Mouse (Mus musculus) embryonic facial prominence, embryonic 13.5 days (tissue): ENCODE data around the gene Utp14a. TPM values are rescaled to one million over a fixed set of nuclear protein-coding genes. Genes with fewer than 3 reads are reported as not detected.
"Not testable (repeated sequence)": the region's sequence is repeated elsewhere in the genome, so short reads cannot be mapped to it uniquely, and the experiment has no call there.

Experiments
- ATAC-seq: fragments of 200-750 bp; cut with Nextera tagmentation; 2 replicates; pipeline ENCODE4 v1.8.0; 2017; ENCODE audit warnings: low read depth; ENCODE audit not compliant: insufficient number of reproducible peaks, insufficient read depth, low FRiP score, low TSS enrichment
- H3K27ac ChIP-seq: fragments of 300-500 bp; sonication (generic); 2 replicates; pipeline ENCODE4 v1.5.1; 2015; ENCODE audit warnings: moderate library complexity, mild to moderate bottlenecking, inconsistent platforms
- H3K27me3 ChIP-seq: fragments of 300-500 bp; sonication (generic); 2 replicates; pipeline ENCODE4 v1.6.1; 2015; ENCODE audit warnings: mild to moderate bottlenecking, inconsistent platforms
- H3K36me3 ChIP-seq: fragments of 300-500 bp; sonication (generic); 2 replicates; pipeline ENCODE4 v1.6.1; 2015; ENCODE audit warnings: mild to moderate bottlenecking, inconsistent platforms
- H3K4me1 ChIP-seq: fragments of 300-500 bp; sonication (generic); 2 replicates; pipeline ENCODE4 v1.6.1; 2015; ENCODE audit warnings: inconsistent platforms
- H3K4me2 ChIP-seq: fragments of 300-500 bp; sonication (generic); 2 replicates; pipeline ENCODE4 v1.6.1; 2015; ENCODE audit warnings: moderate library complexity, mild to moderate bottlenecking, inconsistent platforms
- H3K4me3 ChIP-seq: fragments of 300-500 bp; sonication (generic); 2 replicates; pipeline ENCODE4 v1.5.1; 2015; ENCODE audit warnings: mild to moderate bottlenecking, inconsistent platforms
- H3K9ac ChIP-seq: fragments of 300-500 bp; sonication (generic); 2 replicates; pipeline ENCODE4 v1.6.1; 2015; ENCODE audit warnings: mild to moderate bottlenecking, inconsistent platforms
- H3K9me3 ChIP-seq: fragments of 300-500 bp; sonication (generic); 2 replicates; pipeline ENCODE4 v1.6.1; 2016; ENCODE audit warnings: inconsistent platforms
- WGBS: fragments of 180-500 bp; shearing (Covaris S2); methylation state at CpG from one replicate; pipeline ENCODE4 v1.1.7; 2015; ENCODE audit warnings: mixed read lengths; 5-methylcytosine and 5-hydroxymethylcytosine counted together
- polyA plus RNA-seq: library from polyadenylated mRNA; unstranded; fragments of >200 nt; fragmentation: Nextera tagmentation; extraction: Ambion mirVana; gene quantifications from 2 replicates; pipeline ENCODE4 v1.2.1, GENCODE M21; 2015

Utp14a gene
- polyA plus RNA-seq = 21.8 and 22.5 TPM in 2 replicates

GRCm38 (mm10) chrX:48256468-48257007 is at the start of gene Utp14a:
Gene Utp14a (plus strand): TSS chrX:48256862.
- H3K27me3 ChIP-seq = no peaks in the 10 kb centered on the region
- peak within 1 kb of the TSS; percentile 49 for H3K4me3 ChIP-seq
- 0 out of 2 replicates have a peak, but pooled peaks cover 4% of the 10 kb centered on the region for H3K36me3 ChIP-seq
- H3K4me1 ChIP-seq = no peaks in the 10 kb centered on the region; the same call in 1 of the 2 replicates
- H3K9ac ChIP-seq = peak within 1 kb of the TSS; percentile 66
- WGBS = 16% methylated on average over 33 of the region's 33 CpGs
- ATAC-seq = peak; percentile 97
- no peaks in the 10 kb centered on the region for H3K9me3 ChIP-seq
- peak within 1 kb of the TSS; percentile 80 for H3K27ac ChIP-seq
- peak within 1 kb of the TSS; percentile 62 for H3K4me2 ChIP-seq

GRCm38 (mm10) chrX:48207761-48208487 is 48.7 kb upstream of the Utp14a start:
- Histone ChIP-seq H3K27me3 (no peaks in the 10 kb centered on the region), H3K9ac (peak overlapping the region; percentile 75), H3K9me3 (no peaks in the 10 kb centered on the region), H3K4me3 (peak overlapping the region; percentile 61), H3K4me1 (0 out of 2 replicates have a peak, but pooled peaks cover 2% of the 10 kb centered on the region), H3K27ac (peak overlapping the region; percentile 55; the same call in 1 of the 2 replicates), H3K36me3 (no peaks in the 10 kb centered on the region; the same call in 1 of the 2 replicates), H3K4me2 (peak overlapping the region; percentile 61)
- WGBS = 15% methylated on average over 36 of the region's 36 CpGs
- peak; percentile 90 for ATAC-seq

- H3K4me3 ChIP-seq = peak within 1 kb of the TSS; percentile 61
- H3K27me3 ChIP-seq = no peaks in the 10 kb centered on the region
- H3K9me3 ChIP-seq = no peaks in the 10 kb centered on the region
- WGBS = 18% methylated on average over 34 of the region's 34 CpGs
- peak; percentile 98 for ATAC-seq
- H3K36me3 ChIP-seq = no peaks in the 10 kb centered on the region; the same call in 1 of the 2 replicates
- peak within 1 kb of the TSS; percentile 61 for H3K4me2 ChIP-seq
- H3K4me1 ChIP-seq = 0 out of 2 replicates have a peak, but pooled peaks cover 2% of the 10 kb centered on the region
- peak within 1 kb of the TSS; percentile 75 for H3K9ac ChIP-seq
- peak within 1 kb of the TSS; percentile 55; the same call in 1 of the 2 replicates for H3K27ac ChIP-seq
Observed at GRCm38 (mm10) chrX:48208519-48209185, 48.0 kb upstream of the Utp14a start, which contains the start of gene Zdhhc9. Gene Zdhhc9 (minus strand): TSS chrX:48208878.

- not testable (repeated sequence) for ATAC-seq, H3K9me3 ChIP-seq, H3K4me1 ChIP-seq, H3K27me3 ChIP-seq, H3K36me3 ChIP-seq, H3K4me2 ChIP-seq, H3K4me3 ChIP-seq, H3K27ac ChIP-seq, H3K9ac ChIP-seq
- 67% methylated on average over 4 of the region's 4 CpGs for WGBS
Observed at GRCm38 (mm10) chrX:48209746-48210145, 46.9 kb upstream of the Utp14a start.

- ATAC-seq = no peak
- Histone ChIP-seq H3K36me3 (no peaks in the 10 kb centered on the region), H3K4me1 (no peaks in the 10 kb centered on the region), H3K27me3 (no peaks in the 10 kb centered on the region; the same call in 1 of the 2 replicates), H3K4me2 (no peak overlapping the region), H3K27ac (no peak overlapping the region), H3K9me3 (no peaks in the 10 kb centered on the region), H3K4me3 (no peak overlapping the region), H3K9ac (no peak overlapping the region)
- WGBS = 79% methylated on average over 5 of the region's 5 CpGs
Observed at GRCm38 (mm10) chrX:48219468-48219867, 37.2 kb upstream of the Utp14a start.

- Histone ChIP-seq H3K4me1 (no peaks in the 10 kb centered on the region), H3K9me3 (no peaks in the 10 kb centered on the region), H3K4me2 (no peak overlapping the region), H3K36me3 (no peaks in the 10 kb centered on the region), H3K27ac (no peak overlapping the region), H3K4me3 (no peak overlapping the region), H3K27me3 (no peaks in the 10 kb centered on the region; the same call in 1 of the 2 replicates), H3K9ac (no peak overlapping the region)
- WGBS = 84% methylated on average over 7 of the region's 7 CpGs
- no peak for ATAC-seq
Observed at GRCm38 (mm10) chrX:48222706-48223105, 34.0 kb upstream of the Utp14a start.

GRCm38 (mm10) chrX:48226225-48226624 is 30.4 kb upstream of the Utp14a start:
- no peak for ATAC-seq
- Histone ChIP-seq H3K27ac (no peak overlapping the region), H3K4me3 (no peak overlapping the region), H3K9ac (no peak overlapping the region), H3K36me3 (no peaks in the 10 kb centered on the region), H3K27me3 (no peaks in the 10 kb centered on the region; the same call in 1 of the 2 replicates), H3K4me2 (no peak overlapping the region), H3K9me3 (no peaks in the 10 kb centered on the region), H3K4me1 (no peaks in the 10 kb centered on the region)
- WGBS = 80% methylated on average over 7 of the region's 7 CpGs

- H3K27me3 ChIP-seq = no peaks in the 10 kb centered on the region
- ATAC-seq = no peak
- no peaks in the 10 kb centered on the region for H3K4me1 ChIP-seq
- no peaks in the 10 kb centered on the region for H3K36me3 ChIP-seq
- H3K4me2 ChIP-seq = no peak overlapping the region
- no peak overlapping the region for H3K27ac ChIP-seq
- no peak overlapping the region for H3K9ac ChIP-seq
- H3K9me3 ChIP-seq = no peaks in the 10 kb centered on the region
- WGBS = 56% methylated on average over 7 of the region's 7 CpGs
- no peak overlapping the region for H3K4me3 ChIP-seq
Observed at GRCm38 (mm10) chrX:48234417-48234816, 22.2 kb upstream of the Utp14a start.

GRCm38 (mm10) chrX:48255830-48256428 is 733 bp upstream of the Utp14a start:
- H3K4me3 ChIP-seq = peak overlapping the region; percentile 49
- no peaks in the 10 kb centered on the region; the same call in 1 of the 2 replicates for H3K4me1 ChIP-seq
- no peak for ATAC-seq
- 27% methylated on average over 18 of the region's 18 CpGs for WGBS
- peak overlapping the region; percentile 62 for H3K4me2 ChIP-seq
- H3K27ac ChIP-seq = peak overlapping the region; percentile 80; the same call in 1 of the 2 replicates
- no peaks in the 10 kb centered on the region for H3K9me3 ChIP-seq
- no peaks in the 10 kb centered on the region for H3K27me3 ChIP-seq
- no peaks in the 10 kb centered on the region for H3K36me3 ChIP-seq
- H3K9ac ChIP-seq = peak overlapping the region; percentile 64

GRCm38 (mm10) chrX:48257011-48257410 is 349 bp downstream of the Utp14a start:
- H3K27ac ChIP-seq = peak overlapping the region; percentile 41

GRCm38 (mm10) chrX:48271671-48272070 is 15.0 kb downstream of the Utp14a start:
- Histone ChIP-seq H3K9me3 (no peaks in the 10 kb centered on the region), H3K36me3 (peaks cover 15% of the 10 kb centered on the region), H3K27me3 (no peaks in the 10 kb centered on the region), H3K4me1 (no peaks in the 10 kb centered on the region), H3K4me2 (no peak overlapping the region), H3K9ac (no peak overlapping the region), H3K4me3 (no peak overlapping the region), H3K27ac (no peak overlapping the region)
- 82% methylated on average over 4 of the region's 4 CpGs for WGBS
- no peak for ATAC-seq

More at GRCm38 (mm10) chrX:48257011-48257410, 349 bp downstream of the Utp14a start:
- no peak for ATAC-seq
- Histone ChIP-seq H3K9ac (peak overlapping the region; percentile 66), H3K4me1 (no peaks in the 10 kb centered on the region; the same call in 1 of the 2 replicates), H3K27me3 (no peaks in the 10 kb centered on the region), H3K9me3 (no peaks in the 10 kb centered on the region), H3K4me2 (peak overlapping the region; percentile 57), H3K4me3 (peak overlapping the region; percentile 49), H3K36me3 (0 out of 2 replicates have a peak, but pooled peaks cover 7% of the 10 kb centered on the region)
- 19% methylated on average over 16 of the region's 16 CpGs for WGBS
